Mouse (Mus musculus) hindbrain, postnatal 0 days (tissue): ENCODE results near the gene Hist1h2bf. TPM values are rescaled to one million over a fixed set of nuclear protein-coding genes. Genes with fewer than 3 reads are reported as not detected.
A peak's percentile ranks its signal among the peaks of the same experiment; 100 is the strongest.

Experiments used
- ATAC-seq: fragments of 200-750 bp; cut with Nextera tagmentation; 2 replicates; pipeline ENCODE4 v1.8.0; 2017; ENCODE audit warnings: mild to moderate bottlenecking, moderate TSS enrichment, moderate library complexity
- DNase-seq: peaks from one replicate; pipeline ENCODE4 v3.0.0-alpha.2; 2015; ENCODE audit warnings: low spot score
- H3K27ac ChIP-seq: fragments of 300-500 bp; sonication (generic); 2 replicates; pipeline ENCODE4 v1.5.1; 2014; ENCODE audit warnings: mild to moderate bottlenecking
- H3K27me3 ChIP-seq: fragments of 300-500 bp; sonication (generic); 2 replicates; pipeline ENCODE4 v1.6.1; 2014; ENCODE audit warnings: low read length, mixed read lengths; ENCODE audit not compliant: insufficient read depth
- H3K36me3 ChIP-seq: fragments of 300-500 bp; sonication (generic); 2 replicates; pipeline ENCODE4 v1.6.1; 2014; ENCODE audit warnings: low read length, mixed read lengths; ENCODE audit not compliant: insufficient read depth
- H3K4me1 ChIP-seq: fragments of 300-500 bp; sonication (generic); 2 replicates; pipeline ENCODE4 v1.6.1; 2014; ENCODE audit warnings: antibody characterized with exemption, low read length, mixed read lengths; ENCODE audit not compliant: insufficient read depth
- H3K4me2 ChIP-seq: fragments of 300-500 bp; sonication (generic); 2 replicates; pipeline ENCODE4 v1.6.1; 2014; ENCODE audit warnings: low read depth, mild to moderate bottlenecking, low read length, moderate library complexity, mixed read lengths
- H3K4me3 ChIP-seq: fragments of 300-500 bp; sonication (generic); 2 replicates; pipeline ENCODE4 v1.5.1; 2014; ENCODE audit warnings: low read length
- H3K9ac ChIP-seq: fragments of 300-500 bp; sonication (generic); replicated peaks from 2 replicates; pipeline ENCODE4 v1.6.1; 2014; ENCODE audit warnings: mild to moderate bottlenecking, low read length, moderate library complexity, mixed read lengths
- H3K9me3 ChIP-seq: fragments of 300-500 bp; sonication (generic); 2 replicates; pipeline ENCODE4 v1.6.1; 2016; ENCODE audit warnings: low read length, mixed read lengths
- CTCF ChIP-seq: IDR thresholded peaks from 2 replicates; pipeline ENCODE4 v1.5.1; 2016; ENCODE audit warnings: antibody characterized with exemption, control low read depth, low read depth
- WGBS: fragments of 180-500 bp; shearing (Covaris S2); extraction: QIAGEN DNeasy Blood & Tissue Kit; methylation state at CpG from one replicate; pipeline ENCODE4 v1.1.7; 2014; 5-methylcytosine and 5-hydroxymethylcytosine counted together
- microRNA-seq, 2 experiments: library from miRNA; unstranded; fragments of <30 nt; microRNA quantifications; one replicate each; pipeline ENCODE4; 2016
- polyA plus RNA-seq: library from polyadenylated mRNA; unstranded; fragments of >200 nt; fragmentation: Nextera tagmentation; extraction: Ambion mirVana; gene quantifications from 2 replicates; pipeline ENCODE4 v1.2.1, GENCODE M21; 2015
- total RNA-seq: library from RNA; depleted of rRNA; stranded (reverse); fragments of >200 nt; gene quantifications from 2 replicates; pipeline ENCODE4 v1.2.3, GENCODE M21; 2014; rRNA removed

The Hist1h2bf gene
- total and polyA plus RNA-seq, 2 experiments from 2014 or later, result 1.3 to 695 TPM

GRCm38 (mm10) chr13:23529480-23530165, 44.4 kb downstream of the Hist1h2bf start:
- H3K36me3 ChIP-seq, result no peaks in the 10 kb centered on the region
- no peak for TF ChIP-seq CTCF
- peak overlapping the region; percentile 54 for H3K9ac ChIP-seq
- peak overlapping the region; percentile 61 for H3K4me2 ChIP-seq
- peak overlapping the region; percentile 40 for H3K4me3 ChIP-seq
- H3K27ac ChIP-seq, result peak overlapping the region; percentile 87; the same call in 1 of the 2 replicates
- no peaks in the 10 kb centered on the region for H3K9me3 ChIP-seq
- no peak for ATAC-seq
- WGBS, result 33% methylated on average over 2 of the region's 2 CpGs
- DNase-seq, result no peak
- no peaks in the 10 kb centered on the region for H3K27me3 ChIP-seq
- H3K4me1 ChIP-seq, result peaks cover 5% of the 10 kb centered on the region; the same call in 1 of the 2 replicates

DNA sequence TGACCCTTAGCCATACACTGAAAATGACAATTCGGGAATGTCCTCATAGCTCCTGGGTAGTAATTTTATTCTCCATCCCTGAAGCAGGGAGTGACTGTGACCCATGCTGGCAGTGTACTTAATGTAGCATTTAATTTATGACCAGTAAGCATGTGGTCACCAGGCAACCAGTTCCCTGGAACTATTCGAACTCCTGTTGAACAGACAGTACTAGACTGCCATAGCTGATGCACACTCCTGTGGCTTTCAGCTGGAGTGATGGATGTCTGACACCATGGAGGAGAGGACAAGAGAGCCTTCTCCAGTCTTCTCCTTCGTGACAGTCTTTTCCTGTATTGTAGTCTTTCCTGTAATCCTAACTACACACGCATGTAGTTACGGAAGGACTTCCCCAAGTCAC, 45.0 kb downstream of the Hist1h2bf start:
- DNase-seq, result no peak
- H3K4me2 ChIP-seq, result no peak overlapping the region
- H3K9me3 ChIP-seq, result no peaks in the 10 kb centered on the region
- H3K27me3 ChIP-seq, result no peaks in the 10 kb centered on the region
- no peak for ATAC-seq
- WGBS, result 53% methylated on average over 5 of the region's 5 CpGs
- TF ChIP-seq CTCF, result no peak
- no peak overlapping the region for H3K9ac ChIP-seq
- no peak overlapping the region for H3K27ac ChIP-seq
- H3K4me1 ChIP-seq, result no peaks in the 10 kb centered on the region
- no peak overlapping the region for H3K4me3 ChIP-seq
- H3K36me3 ChIP-seq, result no peaks in the 10 kb centered on the region

GRCm38 (mm10) chr13:23526312-23526711, 47.7 kb downstream of the Hist1h2bf start:
- Histone ChIP-seq H3K4me1 (no peaks in the 10 kb centered on the region), H3K36me3 (no peaks in the 10 kb centered on the region), H3K4me3 (peak overlapping the region; percentile 37), H3K9ac (peak overlapping the region; percentile 51; the same call in 1 of the 2 replicates), H3K27ac (peak overlapping the region; percentile 12; the same call in 1 of the 2 replicates), H3K27me3 (no peaks in the 10 kb centered on the region), H3K9me3 (no peaks in the 10 kb centered on the region), H3K4me2 (peak overlapping the region; percentile 62)
- ATAC-seq (peak; percentile 67; the same call in 1 of the 2 replicates), DNase-seq (peak; percentile 97)
- WGBS, result under 1% methylated on average over 17 of the region's 17 CpGs
- TF ChIP-seq CTCF, result no peak

GRCm38 (mm10) chr13:23525901-23526300, 48.1 kb downstream of the Hist1h2bf start:
- WGBS, result 4% methylated on average over 10 of the region's 10 CpGs

GRCm38 (mm10) chr13:23524654-23525053, 49.3 kb downstream of the Hist1h2bf start:
- Histone ChIP-seq H3K4me2 (no peak overlapping the region), H3K4me3 (no peak overlapping the region), H3K27me3 (no peaks in the 10 kb centered on the region), H3K9ac (no peak overlapping the region), H3K4me1 (no peaks in the 10 kb centered on the region), H3K36me3 (no peaks in the 10 kb centered on the region), H3K9me3 (no peaks in the 10 kb centered on the region), H3K27ac (no peak overlapping the region)
- TF ChIP-seq CTCF, result peak; percentile 93
- DNase-seq (peak; percentile 88), ATAC-seq (peak; percentile 55; the same call in 1 of the 2 replicates)
- WGBS, result 8% methylated on average over 5 of the region's 5 CpGs

More at GRCm38 (mm10) chr13:23525901-23526300, 48.1 kb downstream of the Hist1h2bf start:
- peak overlapping the region; percentile 62 for H3K4me2 ChIP-seq
- peak overlapping the region; percentile 37 for H3K4me3 ChIP-seq
- DNase-seq, result peak; percentile 28
- no peaks in the 10 kb centered on the region for H3K4me1 ChIP-seq
- H3K27ac ChIP-seq, result no peak overlapping the region
- no peaks in the 10 kb centered on the region for H3K27me3 ChIP-seq
- TF ChIP-seq CTCF, result no peak
- H3K9me3 ChIP-seq, result no peaks in the 10 kb centered on the region
- H3K9ac ChIP-seq, result no peak overlapping the region
- H3K36me3 ChIP-seq, result no peaks in the 10 kb centered on the region
- no peak for ATAC-seq

GRCm38 (mm10) chr13:23523976-23524375, 50.0 kb downstream of the Hist1h2bf start:
- TF ChIP-seq CTCF, result no peak
- H3K4me3 ChIP-seq, result no peak overlapping the region
- H3K27me3 ChIP-seq, result no peaks in the 10 kb centered on the region
- DNase-seq, result no peak
- no peak for ATAC-seq
- H3K36me3 ChIP-seq, result no peaks in the 10 kb centered on the region
- no peaks in the 10 kb centered on the region for H3K9me3 ChIP-seq
- H3K9ac ChIP-seq, result no peak overlapping the region
- WGBS, result 42% methylated on average over 5 of the region's 5 CpGs
- no peak overlapping the region for H3K4me2 ChIP-seq
- no peak overlapping the region for H3K27ac ChIP-seq
- H3K4me1 ChIP-seq, result no peaks in the 10 kb centered on the region

Small RNAs within 50 kb of the gene (microRNA-seq; reads per million reads assigned to microRNA genes)
- gene Gm44297 (0 reads per million in 2 experiments), gene Gm44359 (0 reads per million in 2 experiments), gene Gm44394 (0 reads per million in 2 experiments)

Other genes starting within 250 kb of the Hist1h2bf start
Only the 30 nearest of the 35 such genes appear.
- 5.0 and 5.5 TPM in 2 replicates for gene Abt1, start 150.3 kb downstream of the Hist1h2bf start, total RNA-seq
- 7.2 and 7.6 TPM in 2 replicates for gene Abt1, start 150.3 kb downstream of the Hist1h2bf start, polyA plus RNA-seq
- gene Btn1a1, start 108.3 kb downstream of the Hist1h2bf start, total RNA-seq, result 0.40 and 0.89 TPM in 2 replicates
- gene Btn1a1, start 108.3 kb downstream of the Hist1h2bf start, polyA plus RNA-seq, result 0.15 and 0.24 TPM in 2 replicates
- not detected in 2 replicates for gene Btn2a2, start 85.3 kb downstream of the Hist1h2bf start, total RNA-seq
- gene Btn2a2, start 85.3 kb downstream of the Hist1h2bf start, polyA plus RNA-seq, result 0.11 TPM in 1 of 2 replicates, not detected in the other
- 2,417 and 3,828 TPM in 2 replicates for gene Hist1h4h, start 43.1 kb downstream of the Hist1h2bf start, total RNA-seq
- 4.2 and 5.5 TPM in 2 replicates for gene Hist1h4h, start 43.1 kb downstream of the Hist1h2bf start, polyA plus RNA-seq
- 415 and 567 TPM in 2 replicates for gene Hist1h2af, start 40.3 kb downstream of the Hist1h2bf start, total RNA-seq
- gene Hist1h2af, start 40.3 kb downstream of the Hist1h2bf start, polyA plus RNA-seq, result 3.3 and 7.9 TPM in 2 replicates
- 544 and 673 TPM in 2 replicates for gene Hist1h3g, start 38.8 kb downstream of the Hist1h2bf start, total RNA-seq
- 1.4 and 2.2 TPM in 2 replicates for gene Hist1h3g, start 38.8 kb downstream of the Hist1h2bf start, polyA plus RNA-seq
- gene Hist1h2bh, start 30.8 kb downstream of the Hist1h2bf start, total RNA-seq, result 65.9 and 103 TPM in 2 replicates
- gene Hist1h2bh, start 30.8 kb downstream of the Hist1h2bf start, polyA plus RNA-seq, result 0.13 and 0.35 TPM in 2 replicates
- gene Hist1h3f, start 30.1 kb downstream of the Hist1h2bf start, total RNA-seq, result 466 and 603 TPM in 2 replicates
- gene Hist1h3f, start 30.1 kb downstream of the Hist1h2bf start, polyA plus RNA-seq, result 0.16 and 0.54 TPM in 2 replicates
- gene Hist1h4f, start 22.5 kb downstream of the Hist1h2bf start, total RNA-seq, result 1,844 and 2,344 TPM in 2 replicates
- gene Hist1h4f, start 22.5 kb downstream of the Hist1h2bf start, polyA plus RNA-seq, result 0.89 TPM in 1 of 2 replicates, not detected in the other
- 49.4 and 53.4 TPM in 2 replicates for gene Hist1h1d, start 20.9 kb downstream of the Hist1h2bf start, total RNA-seq
- gene Hist1h1d, start 20.9 kb downstream of the Hist1h2bf start, polyA plus RNA-seq, result 0.18 and 0.25 TPM in 2 replicates
- 528 and 734 TPM in 2 replicates for gene Hist1h3e, start 11.8 kb downstream of the Hist1h2bf start, total RNA-seq
- gene Hist1h3e, start 11.8 kb downstream of the Hist1h2bf start, polyA plus RNA-seq, result 1.3 and 2.8 TPM in 2 replicates
- 221 and 249 TPM in 2 replicates for gene Hist1h2ae, start 3.0 kb downstream of the Hist1h2bf start, total RNA-seq
- gene Hist1h2ae, start 3.0 kb downstream of the Hist1h2bf start, polyA plus RNA-seq, result 12.2 and 13.8 TPM in 2 replicates
- 1,151 and 1,635 TPM in 2 replicates for gene Hist1h2bg, start 2.8 kb downstream of the Hist1h2bf start, total RNA-seq
- gene Hist1h2bg, start 2.8 kb downstream of the Hist1h2bf start, polyA plus RNA-seq, result 2.6 and 5.2 TPM in 2 replicates
- 636 and 885 TPM in 2 replicates for gene Hist1h2ad, start 185 bp upstream of the Hist1h2bf start, total RNA-seq
- gene Hist1h2ad, start 185 bp upstream of the Hist1h2bf start, polyA plus RNA-seq, result 0.69 TPM in 1 of 2 replicates, not detected in the other
- 173 and 207 TPM in 2 replicates for gene Hist1h3d, start 1.6 kb upstream of the Hist1h2bf start, total RNA-seq
- gene Hist1h3d, start 1.6 kb upstream of the Hist1h2bf start, polyA plus RNA-seq, result 0.96 and 1.4 TPM in 2 replicates
- 1,614 and 2,187 TPM in 2 replicates for gene Hist1h4d, start 7.4 kb upstream of the Hist1h2bf start, total RNA-seq
- 36.9 and 39.6 TPM in 2 replicates for gene Hist1h4d, start 7.4 kb upstream of the Hist1h2bf start, polyA plus RNA-seq
- gene Hist1h2be, start 46.9 kb upstream of the Hist1h2bf start, total RNA-seq, result 262 and 304 TPM in 2 replicates
- 0.30 and 0.41 TPM in 2 replicates for gene Hist1h2be, start 46.9 kb upstream of the Hist1h2bf start, polyA plus RNA-seq
- gene Hist1h1e, start 48.4 kb upstream of the Hist1h2bf start, total RNA-seq, result 281 and 348 TPM in 2 replicates
- 20.1 and 21.9 TPM in 2 replicates for gene Hist1h1e, start 48.4 kb upstream of the Hist1h2bf start, polyA plus RNA-seq
- 63.3 and 98.5 TPM in 2 replicates for gene Hist1h2ac, start 109.8 kb upstream of the Hist1h2bf start, total RNA-seq
- 0.30 and 0.38 TPM in 2 replicates for gene Hist1h2ac, start 109.8 kb upstream of the Hist1h2bf start, polyA plus RNA-seq
- gene Hist1h2bc, start 110.0 kb upstream of the Hist1h2bf start, total RNA-seq, result 189 and 295 TPM in 2 replicates
- 36.1 and 46.1 TPM in 2 replicates for gene Hist1h2bc, start 110.0 kb upstream of the Hist1h2bf start, polyA plus RNA-seq
- 1.1 and 1.6 TPM in 2 replicates for gene Hist1h1t, start 121.6 kb upstream of the Hist1h2bf start, total RNA-seq
- gene Hist1h1t, start 121.6 kb upstream of the Hist1h2bf start, polyA plus RNA-seq, result not detected in 2 replicates
- gene Hist1h4c, start 124.3 kb upstream of the Hist1h2bf start, total RNA-seq, result 1,149 and 1,400 TPM in 2 replicates
- gene Hist1h4c, start 124.3 kb upstream of the Hist1h2bf start, polyA plus RNA-seq, result 4.0 and 4.6 TPM in 2 replicates
- 3.2 and 11.1 TPM in 2 replicates for gene Hfe, start 136.7 kb upstream of the Hist1h2bf start, total RNA-seq
- 7.9 and 8.6 TPM in 2 replicates for gene Hfe, start 136.7 kb upstream of the Hist1h2bf start, polyA plus RNA-seq
- gene Hist1h1c, start 164.6 kb upstream of the Hist1h2bf start, total RNA-seq, result 508 and 626 TPM in 2 replicates
- 31.4 and 35.4 TPM in 2 replicates for gene Hist1h1c, start 164.6 kb upstream of the Hist1h2bf start, polyA plus RNA-seq
- 1,362 and 1,480 TPM in 2 replicates for gene Hist1h3c, start 171.4 kb upstream of the Hist1h2bf start, total RNA-seq
- 1.6 and 2.1 TPM in 2 replicates for gene Hist1h3c, start 171.4 kb upstream of the Hist1h2bf start, polyA plus RNA-seq
- 1,454 and 1,759 TPM in 2 replicates for gene Hist1h2bb, start 172.5 kb upstream of the Hist1h2bf start, total RNA-seq
- 0.49 and 0.55 TPM in 2 replicates for gene Hist1h2bb, start 172.5 kb upstream of the Hist1h2bf start, polyA plus RNA-seq
- 349 and 438 TPM in 2 replicates for gene Hist1h2ab, start 176.9 kb upstream of the Hist1h2bf start, total RNA-seq
- gene Hist1h2ab, start 176.9 kb upstream of the Hist1h2bf start, polyA plus RNA-seq, result 7.4 and 10.4 TPM in 2 replicates
- 956 and 1,079 TPM in 2 replicates for gene Hist1h3b, start 178.1 kb upstream of the Hist1h2bf start, total RNA-seq
- gene Hist1h3b, start 178.1 kb upstream of the Hist1h2bf start, polyA plus RNA-seq, result 2.6 and 3.2 TPM in 2 replicates
- gene Hist1h4b, start 182.8 kb upstream of the Hist1h2bf start, total RNA-seq, result 334 and 514 TPM in 2 replicates
- gene Hist1h4b, start 182.8 kb upstream of the Hist1h2bf start, polyA plus RNA-seq, result 1.3 and 2.8 TPM in 2 replicates
- 789 and 958 TPM in 2 replicates for gene Hist1h4a, start 187.0 kb upstream of the Hist1h2bf start, total RNA-seq
- 0.53 TPM in 1 of 2 replicates, not detected in the other for gene Hist1h4a, start 187.0 kb upstream of the Hist1h2bf start, polyA plus RNA-seq